Mouse (Mus musculus): ENCODE measurements around the gene Srsf2.
"Not testable (repeated sequence)": the region's sequence is repeated elsewhere in the genome, so short reads cannot be mapped to it uniquely, and the experiment has no call there.

Srsf2 gene

GRCm38 (mm10) chr11:116832172-116832685, 20.7 kb downstream of the Srsf2 start:
- DNase-seq (ENCODE audit: low spot score in 2 of 2), result no peak

- peak; percentile 34 to 56 for DNase-seq (ENCODE audit: low spot score in 2 of 2)
Observed at GRCm38 (mm10) chr11:116827534-116828165, 25.2 kb downstream of the Srsf2 start, which contains the start of gene Mxra7. Mxra7 (minus strand) TSS chr11:116828046.

DNA sequence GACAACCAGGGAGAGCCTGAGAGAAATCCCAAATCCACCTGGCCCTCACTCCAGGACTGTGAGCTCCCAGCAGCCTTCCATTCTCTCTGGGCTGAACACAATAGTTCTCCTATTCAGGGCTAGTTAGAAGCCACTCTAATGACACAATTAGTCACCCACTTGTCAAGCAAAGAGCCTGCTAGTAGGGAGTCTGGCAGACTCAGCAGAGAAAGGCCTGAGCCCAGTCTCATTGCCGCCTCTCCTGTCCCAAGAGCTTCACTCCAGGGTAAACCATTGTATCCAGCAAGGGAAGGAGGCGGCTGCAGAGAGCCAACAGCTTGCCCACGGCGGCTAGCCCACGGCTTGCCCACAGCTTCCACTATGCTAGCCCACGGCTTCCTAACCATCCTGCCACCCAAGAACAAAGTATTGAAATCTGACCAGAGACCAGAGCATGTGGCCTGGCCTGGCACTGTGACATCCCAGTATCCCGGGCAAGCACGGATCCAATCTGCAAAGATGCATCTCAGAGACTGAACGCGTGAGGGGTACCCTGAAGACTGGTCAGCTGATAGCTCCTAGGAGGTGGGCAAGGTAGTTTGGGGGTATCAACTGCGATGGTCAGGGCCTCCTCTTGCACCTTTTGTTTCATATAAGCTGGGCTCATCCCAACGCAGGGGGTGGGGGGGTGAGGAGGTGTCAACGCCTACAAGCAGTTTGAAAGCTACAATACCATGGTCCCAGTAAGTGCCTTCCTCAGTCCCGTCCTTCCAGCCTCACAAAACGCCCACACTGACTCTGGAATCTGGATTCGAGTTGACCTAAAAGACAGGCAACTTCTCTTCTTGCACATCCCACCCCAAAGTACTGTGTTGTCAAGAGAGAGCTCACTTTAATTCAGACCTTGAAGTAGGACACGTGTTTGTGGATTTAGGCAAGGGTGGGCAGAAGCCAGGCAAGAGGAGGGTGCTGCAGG, 26.1 kb downstream of the Srsf2 start:
- DNase-seq (ENCODE audit: low spot score in 2 of 2), result no peak

DNA sequence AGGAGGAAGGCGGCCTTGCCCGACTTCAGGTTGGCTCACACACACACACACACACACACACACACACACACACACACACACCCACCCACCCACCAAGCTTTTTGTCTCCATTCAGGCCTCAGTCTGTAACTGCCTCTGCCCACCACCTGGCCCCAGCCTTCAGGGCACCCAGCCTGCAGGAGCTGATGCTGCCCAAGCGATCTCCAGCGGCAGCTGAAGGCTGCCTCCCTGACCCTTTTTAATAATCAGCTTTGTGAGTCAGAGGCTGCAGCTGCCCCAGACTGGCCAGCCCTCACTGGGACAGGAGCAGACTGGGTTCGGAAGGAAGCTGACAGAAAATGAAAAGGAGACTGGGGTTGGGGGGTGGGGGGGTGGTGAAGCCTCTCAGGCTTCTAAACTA, 27.7 kb downstream of the Srsf2 start:
- no peak for DNase-seq (ENCODE audit: low spot score in 2 of 2)

GRCm38 (mm10) chr11:116823885-116824284, 29.0 kb downstream of the Srsf2 start:
- not testable (repeated sequence) for DNase-seq (ENCODE audit: low spot score in 2 of 2)

- no peak for DNase-seq (ENCODE audit: low spot score in 2 of 2)
Observed at GRCm38 (mm10) chr11:116823255-116823654, 29.6 kb downstream of the Srsf2 start.

DNA sequence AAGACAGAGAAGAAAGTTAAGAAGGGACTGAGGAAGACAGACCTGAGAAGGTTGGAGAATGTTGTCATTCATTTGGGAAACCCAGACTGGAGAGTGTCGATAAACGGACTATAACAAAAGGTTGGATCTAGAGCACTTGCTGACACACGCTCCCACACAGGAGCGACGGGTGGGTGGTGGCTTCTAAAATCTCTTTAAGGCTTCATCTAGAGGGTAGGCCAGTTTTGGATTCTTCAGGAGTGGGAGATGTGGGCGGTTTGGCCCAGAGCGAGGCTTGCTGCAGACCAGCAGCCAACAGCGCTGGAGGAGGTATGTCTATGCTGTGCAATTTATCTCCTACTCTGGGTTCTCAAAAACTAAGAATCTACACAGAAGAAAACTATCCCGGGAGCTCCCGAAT, 30.3 kb downstream of the Srsf2 start:
- DNase-seq (ENCODE audit: low spot score in 2 of 2), result no peak

GRCm38 (mm10) chr11:116822215-116822614, 30.7 kb downstream of the Srsf2 start:
- DNase-seq (ENCODE audit: low spot score in 2 of 2), result no peak

DNA sequence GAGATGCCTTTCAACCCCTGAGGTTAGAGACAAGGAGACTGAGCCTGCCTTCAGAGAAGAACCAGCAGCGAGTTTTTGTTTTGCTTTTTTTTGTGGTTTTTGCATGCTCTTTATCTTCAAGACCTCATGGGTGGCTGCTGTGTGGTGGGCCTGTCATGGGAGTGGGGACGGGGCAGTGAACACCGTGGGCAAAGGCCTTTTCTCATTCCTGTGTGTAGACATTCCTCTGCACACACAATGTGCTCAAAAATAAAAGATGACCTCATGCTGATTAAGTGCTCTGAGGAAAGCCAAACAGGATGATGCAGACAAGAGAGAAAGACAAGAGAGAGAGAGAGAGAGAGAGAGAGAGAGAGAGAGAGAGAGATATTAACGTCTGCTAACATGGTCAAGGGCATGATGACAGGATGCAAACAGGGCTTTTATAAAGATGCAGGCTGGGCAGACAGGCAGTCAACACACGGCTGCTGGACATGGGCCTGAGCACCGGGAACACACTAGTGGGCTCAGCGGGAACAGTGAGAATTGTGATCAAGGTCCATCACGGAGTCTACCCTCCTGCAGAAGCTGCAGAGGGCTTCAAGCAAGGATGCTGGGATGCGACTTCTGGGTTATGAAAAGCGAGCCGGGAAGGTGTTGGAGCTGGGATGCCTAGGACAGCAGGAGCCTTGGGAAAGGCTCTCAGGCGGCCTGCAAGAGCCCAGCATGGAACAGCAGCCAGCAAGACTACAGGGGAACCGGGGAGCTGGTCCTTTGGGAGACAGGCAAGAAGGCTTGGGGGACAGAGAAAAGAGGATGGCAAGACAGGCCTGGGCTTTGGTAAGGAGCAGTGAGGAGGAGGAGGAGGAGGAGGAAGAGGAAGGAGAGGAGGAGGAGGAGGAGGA, 31.6 kb downstream of the Srsf2 start:
- no peak for DNase-seq (ENCODE audit: low spot score in 2 of 2)

DNA sequence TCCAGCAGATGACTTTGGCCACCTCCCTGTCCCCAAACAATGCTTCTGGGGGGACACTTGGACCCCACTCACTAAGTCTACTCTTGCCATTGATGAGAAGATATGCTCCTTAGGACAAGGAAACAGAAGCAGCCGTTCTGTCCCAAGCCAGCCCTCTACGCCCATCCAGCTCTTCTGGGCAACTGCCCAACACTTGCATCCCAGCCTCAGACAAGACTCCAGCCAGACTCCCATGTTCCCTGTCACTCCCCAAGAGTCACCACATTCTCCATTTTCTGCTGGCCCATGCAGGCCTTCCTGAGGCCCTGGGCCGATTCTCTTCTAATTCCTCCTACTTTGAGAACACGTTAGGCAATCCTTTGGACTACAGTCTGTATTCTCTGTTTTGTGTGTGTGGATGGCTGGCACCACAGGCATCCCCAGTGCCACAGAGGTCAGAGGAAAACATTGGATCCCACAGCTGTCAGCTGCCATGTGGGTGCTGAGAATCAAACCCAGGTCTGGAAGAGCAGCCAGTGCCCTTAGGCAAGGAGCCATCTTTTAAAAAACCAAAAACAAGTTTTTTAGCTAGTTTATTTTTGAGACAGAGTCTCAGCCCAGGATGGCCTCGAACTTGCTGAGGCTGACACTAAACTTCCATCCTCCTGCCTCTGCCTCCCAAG, 32.8 kb downstream of the Srsf2 start:
- no peak for DNase-seq (ENCODE audit: low spot score in 2 of 2)

DNA sequence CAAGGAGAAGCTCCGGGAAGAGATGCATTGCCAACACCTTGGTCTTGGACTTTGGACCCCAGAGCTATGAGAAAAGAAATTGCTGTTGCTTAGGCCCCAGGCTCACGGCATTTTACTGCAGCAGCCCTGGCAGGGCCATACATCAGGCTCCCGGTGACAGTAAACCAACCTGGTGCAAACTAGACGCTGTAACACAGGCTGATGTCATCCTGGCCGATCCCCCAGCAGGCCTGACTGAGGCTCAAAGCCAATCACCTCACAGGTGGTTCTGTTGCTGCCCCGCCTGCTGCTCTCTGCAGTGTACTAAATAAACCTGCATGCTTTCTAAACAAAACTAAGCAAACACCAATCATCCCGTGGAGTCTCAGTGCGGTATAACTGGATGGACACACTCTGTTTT, 34.2 kb downstream of the Srsf2 start:
- DNase-seq (ENCODE audit: low spot score in 2 of 2), result no peak

GRCm38 (mm10) chr11:116817567-116817966, 35.3 kb downstream of the Srsf2 start:
- DNase-seq (ENCODE audit: low spot score in 2 of 2), result no peak

DNA sequence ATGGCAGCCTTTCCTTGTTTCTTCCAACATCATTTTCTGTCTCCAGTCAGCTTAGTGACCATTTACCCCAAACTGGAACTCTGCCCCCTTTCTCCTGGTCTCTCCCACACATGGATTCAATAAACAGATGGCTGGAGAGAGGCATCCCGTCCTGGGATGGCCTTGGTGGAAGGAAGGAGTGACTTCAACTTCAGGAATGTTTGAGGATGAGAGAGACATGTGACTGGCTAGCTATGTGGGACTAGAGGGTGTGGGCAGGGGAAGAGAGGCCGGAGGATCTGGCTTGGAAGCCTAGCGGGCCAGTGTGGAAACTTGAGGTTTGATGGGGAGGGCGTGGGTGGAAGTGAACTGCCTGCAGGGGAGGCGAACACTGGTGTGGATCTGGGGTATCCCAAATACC, 36.1 kb downstream of the Srsf2 start:
- DNase-seq (ENCODE audit: low spot score in 2 of 2), result no peak

DNA sequence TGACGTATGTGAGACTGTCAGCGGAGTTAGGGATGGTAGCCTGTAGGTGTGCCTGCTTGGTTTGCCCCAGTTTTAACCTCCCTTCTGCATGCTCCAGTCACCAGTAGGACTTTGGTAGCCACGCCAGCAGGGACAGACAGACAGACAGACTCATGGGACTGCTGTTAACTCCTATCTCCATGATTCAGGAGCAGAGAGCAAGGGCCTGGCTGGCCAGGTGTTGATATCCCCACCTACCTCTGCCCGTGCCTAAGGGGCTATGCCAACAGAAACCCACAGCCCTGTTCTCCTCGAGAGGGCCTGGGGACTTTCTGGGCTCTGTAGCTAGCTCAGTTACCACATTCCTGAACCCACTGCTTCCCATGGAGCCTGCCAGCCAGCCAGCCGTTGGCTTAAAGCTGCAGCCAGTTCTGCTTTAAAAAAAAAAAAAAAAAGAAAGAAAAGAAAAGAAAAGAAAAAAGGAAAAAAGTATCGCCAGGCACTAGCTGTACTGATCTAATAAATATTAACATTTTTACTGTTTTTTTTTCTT, 37.9 kb downstream of the Srsf2 start:
- DNase-seq (ENCODE audit: low spot score in 2 of 2), result no peak

GRCm38 (mm10) chr11:116814076-116814883, 38.6 kb downstream of the Srsf2 start:
- peak in 1 of 2 experiments; percentile 21 for DNase-seq (ENCODE audit: low spot score in 2 of 2)

GRCm38 (mm10) chr11:116813610-116814009, 39.3 kb downstream of the Srsf2 start:
- DNase-seq (ENCODE audit: low spot score in 2 of 2), result no peak

DNA sequence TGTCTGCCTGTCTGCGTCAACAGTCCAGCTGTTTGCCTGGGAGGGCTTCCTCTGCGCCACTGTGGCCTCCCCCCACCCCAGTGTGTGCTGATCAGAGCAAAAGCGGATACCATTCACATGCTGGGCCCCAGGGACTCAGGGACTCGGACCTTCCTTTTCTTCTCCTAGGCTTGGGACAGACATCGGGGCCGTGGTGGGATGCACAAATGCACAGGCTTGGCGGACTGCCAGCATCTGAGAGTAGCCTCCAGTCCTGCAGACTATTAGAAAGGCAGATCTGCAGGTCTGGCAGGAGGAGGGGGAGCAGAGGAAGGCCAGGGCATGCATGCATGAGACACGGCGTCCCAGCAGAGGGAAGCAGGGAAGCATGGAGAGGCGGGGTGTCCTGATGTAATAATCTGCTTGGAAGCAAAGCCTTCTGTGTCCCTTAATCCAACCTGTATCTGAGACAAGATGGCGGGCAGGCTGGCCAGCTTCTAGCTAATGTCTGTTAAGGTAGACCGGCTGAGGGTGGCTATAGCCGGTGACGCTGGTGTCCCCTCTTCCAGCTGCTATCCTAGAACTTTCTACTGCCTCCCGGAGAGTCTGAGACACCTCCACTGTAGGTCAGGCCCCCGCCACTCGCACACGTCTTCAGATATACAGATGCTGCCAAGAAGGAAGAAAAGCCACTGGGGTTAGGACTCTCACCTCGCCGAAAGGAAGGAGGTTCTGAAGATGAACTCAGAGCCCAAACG, 39.9 kb downstream of the Srsf2 start:
- no peak for DNase-seq (ENCODE audit: low spot score in 2 of 2)

DNA sequence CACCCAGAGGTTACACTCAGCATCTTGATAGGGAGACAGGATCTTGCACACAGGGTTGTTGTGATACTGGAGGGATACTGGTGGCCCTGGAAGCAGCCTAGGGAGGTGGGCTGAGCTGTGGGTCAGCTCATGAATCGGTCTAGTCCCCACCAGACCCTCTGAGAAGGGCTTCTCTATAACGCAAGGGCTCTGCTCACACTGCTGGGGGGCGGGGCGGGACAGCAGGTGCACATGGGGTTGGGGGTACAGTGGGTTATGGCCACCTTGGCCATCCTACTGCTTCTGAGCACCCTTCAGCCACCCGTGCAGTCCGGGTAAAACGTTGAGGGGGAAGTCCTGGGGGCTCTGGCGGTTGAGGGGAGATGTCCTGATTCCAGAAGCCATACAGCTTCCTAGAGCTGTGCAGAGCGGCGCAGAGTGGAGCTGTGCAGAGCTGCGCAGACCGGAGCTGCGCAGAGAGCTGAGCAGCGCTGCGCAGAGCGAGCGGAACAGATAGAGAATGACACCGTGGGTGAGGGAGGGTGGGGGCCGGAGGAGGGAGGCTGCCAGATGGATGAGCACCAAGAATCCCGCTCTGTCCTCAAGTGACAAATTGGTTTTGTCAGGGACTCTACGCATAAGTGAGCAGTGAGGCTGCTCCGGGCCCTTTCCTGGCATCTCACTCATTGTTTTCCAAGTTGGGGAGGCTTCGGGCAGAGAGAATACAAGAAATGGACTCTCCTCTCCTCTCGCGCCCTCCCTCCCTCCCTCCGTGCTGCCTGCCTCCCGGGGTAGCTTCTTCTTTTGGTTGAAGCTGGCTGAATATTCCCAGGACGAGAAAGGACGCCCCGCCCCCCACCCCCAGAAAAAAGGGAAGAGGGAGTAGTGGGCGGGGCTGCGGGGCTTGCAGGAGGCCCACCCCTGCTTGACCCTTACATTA, 41.7 kb downstream of the Srsf2 start:
- DNase-seq (ENCODE audit: low spot score in 2 of 2), result peak in 1 of 2 experiments; percentile 15
